Comparison of ENCODE assay signal across 18 mouse cellular contexts in genomic region chr2:125275617-125276016, GRCm38 (mm10). TPM values are rescaled to one million over a fixed set of nuclear protein-coding genes. Genes with fewer than 3 reads are reported as not detected.
A peak's percentile ranks its signal among the peaks of the same experiment; 100 is the strongest.
DNase-seq lines count a peak whose midpoint lies in the region; ATAC-seq and TF ChIP-seq lines count a peak whose summit lies in the region.
"Had no signal": no experiment of that assay in that cellular context is flagged by ENCODE, and none has a peak within 500 bp of the region (broad histone marks: within the 10 kb centered on the region; RNA-seq: fewer than 3 reads in every experiment).

No protein-coding gene starts in this region.

- no peaks in the 10 kb centered on the region for H3K9me3 ChIP-seq in midbrain, embryonic 10.5 days (replicated peaks)
- H3K9me3 ChIP-seq in midbrain, embryonic 14.5 days (ENCODE audit: control insufficient read depth, low read length) = no peaks in the 10 kb centered on the region
- H3K9me3 ChIP-seq: hindbrain, embryonic 12.5 days; liver, embryonic 15.5 days; midbrain, embryonic 12.5 days had no signal

- no peak for TF ChIP-seq CTCF in layer of hippocampus, adult 2 months (conservative IDR thresholded peaks at IDR 0.05)

- H3K27ac ChIP-seq in midbrain, embryonic 10.5 days (replicated peaks) = 0 out of 2 replicates have a peak overlapping the region, but pooled peaks have one; percentile 17
- H3K27ac ChIP-seq in midbrain, embryonic 14.5 days (replicated peaks; ENCODE audit: low read depth, low read length) = no peak overlapping the region
- no peak overlapping the region for H3K27ac ChIP-seq in layer of hippocampus, adult 2 months
- H3K27ac ChIP-seq: hindbrain, embryonic 12.5 days; liver, embryonic 15.5 days; midbrain, embryonic 12.5 days had no signal

- H3K9ac ChIP-seq in midbrain, embryonic 14.5 days (replicated peaks; ENCODE audit: low read length) = no peak overlapping the region
- H3K9ac ChIP-seq: hindbrain, embryonic 12.5 days; liver, embryonic 15.5 days; midbrain, embryonic 12.5 days had no signal

- peak; percentile 22 for DNase-seq in gastrocnemius, postnatal 14 days
- DNase-seq in gastrocnemius, postnatal 36 days = no peak
- no peak for DNase-seq in midbrain, embryonic 10.5 days (ENCODE audit: low spot score)
- no peak for DNase-seq in midbrain, embryonic 14.5 days
- DNase-seq in fibroblast of lung, adult 2 months (ENCODE audit: low read depth) = peak; percentile 89
- DNase-seq in cerebellum, postnatal 25 days = no peak
- no peak for DNase-seq in layer of hippocampus, adult 2 months (ENCODE audit: low spot score in 2 of 2)
- DNase-seq: adrenal gland, postnatal 14 days; B cell, adult 2 months; cerebellum, adult 11-12 months; cerebellum, postnatal 36 days; kidney, adult 9 months; lung, postnatal 4 days; retina, postnatal 1 day had no signal

- H3K4me3 ChIP-seq in midbrain, embryonic 10.5 days = no peak overlapping the region
- no peak overlapping the region for H3K4me3 ChIP-seq in midbrain, embryonic 14.5 days (replicated peaks; ENCODE audit: low read depth, low read length)
- H3K4me3 ChIP-seq in layer of hippocampus, adult 2 months = no peak overlapping the region
- H3K4me3 ChIP-seq: hindbrain, embryonic 12.5 days; liver, embryonic 15.5 days; midbrain, embryonic 12.5 days had no signal

- ATAC-seq in midbrain, embryonic 14.5 days (ENCODE audit: low FRiP score, low TSS enrichment) = no peak
- ATAC-seq: inflammation-experienced regulatory T-cells, adult 6 months had no signal

- no peaks in the 10 kb centered on the region for H3K27me3 ChIP-seq in midbrain, embryonic 10.5 days (ENCODE audit: low read depth, poor library complexity, severe bottlenecking)
- no peaks in the 10 kb centered on the region for H3K27me3 ChIP-seq in midbrain, embryonic 14.5 days (ENCODE audit: control insufficient read depth, insufficient read depth, low read length)
- H3K27me3 ChIP-seq: hindbrain, embryonic 12.5 days; liver, embryonic 15.5 days; midbrain, embryonic 12.5 days had no signal

- H3K36me3 ChIP-seq in midbrain, embryonic 10.5 days = no peaks in the 10 kb centered on the region
- no peaks in the 10 kb centered on the region for H3K36me3 ChIP-seq in midbrain, embryonic 14.5 days (ENCODE audit: control insufficient read depth, insufficient read depth, low read length)
- H3K36me3 ChIP-seq: hindbrain, embryonic 12.5 days; liver, embryonic 15.5 days; midbrain, embryonic 12.5 days had no signal

- no peak overlapping the region for H3K4me2 ChIP-seq in midbrain, embryonic 14.5 days (ENCODE audit: low read length)
- H3K4me2 ChIP-seq: hindbrain, embryonic 12.5 days; liver, embryonic 15.5 days; midbrain, embryonic 12.5 days had no signal

- H3K4me1 ChIP-seq in midbrain, embryonic 10.5 days = peaks cover 3% of the 10 kb centered on the region; the same call in 1 of the 2 replicates
- no peaks in the 10 kb centered on the region for H3K4me1 ChIP-seq in midbrain, embryonic 14.5 days (ENCODE audit: control insufficient read depth, insufficient read depth, low read length)
- H3K4me1 ChIP-seq: hindbrain, embryonic 12.5 days; liver, embryonic 15.5 days; midbrain, embryonic 12.5 days had no signal

- 70% methylated on average over 5 of the region's 5 CpGs for WGBS in midbrain, embryonic 10.5 days
- WGBS in midbrain, embryonic 14.5 days = 60% methylated on average over 5 of the region's 5 CpGs

- intact Hi-C loops in gastrocnemius, postnatal 14 days (cut with DNase I; ENCODE audit: low total_unique reads) = no loop called here
- intact Hi-C loops in gastrocnemius, postnatal 36 days (cut with DNase I) = no loop called here

RNA-seq across cellular contexts. Expression of gene Dut, which starts 28.6 kb away (rescaled TPM):
- total RNA-seq in gastrocnemius, postnatal 14 days (2021) = 10 to 100 TPM; 10.2 to 12.6 TPM
- 1 to 10 TPM; 7.2 to 9.1 TPM for total RNA-seq in gastrocnemius, postnatal 36 days (2021)
- polyA plus RNA-seq in midbrain, embryonic 10.5 days (2016; fragmentation: Nextera tagmentation; extraction: Ambion mirVana) = 223 and 273 TPM in 2 replicates
- polyA plus RNA-seq in midbrain, embryonic 14.5 days (2014; fragmentation: Nextera tagmentation; extraction: Ambion mirVana) = 90.4 and 92.4 TPM in 2 replicates
- total RNA-seq in layer of hippocampus, adult 2 months (2021) = 10 to 100 TPM; 27.1 to 28.4 TPM

Comparison
In these comparisons a context has a peak if more than half of its experiments do, and no peak if none do; other contexts are left out.
1. DNase-seq: peak in gastrocnemius, postnatal 14 days (single experiment) and fibroblast of lung, adult 2 months (single experiment); none in gastrocnemius, postnatal 36 days (0 of 2), midbrain, embryonic 10.5 days (single experiment), midbrain, embryonic 14.5 days (single experiment), cerebellum, postnatal 25 days (0 of 2) and layer of hippocampus, adult 2 months (0 of 2).